Mouse (Mus musculus): ENCODE results near the gene Cdk19.
"Not testable (repeated sequence)": the region's sequence is repeated elsewhere in the genome, so short reads cannot be mapped to it uniquely, and the experiment has no call there.

Cdk19 gene

DNA sequence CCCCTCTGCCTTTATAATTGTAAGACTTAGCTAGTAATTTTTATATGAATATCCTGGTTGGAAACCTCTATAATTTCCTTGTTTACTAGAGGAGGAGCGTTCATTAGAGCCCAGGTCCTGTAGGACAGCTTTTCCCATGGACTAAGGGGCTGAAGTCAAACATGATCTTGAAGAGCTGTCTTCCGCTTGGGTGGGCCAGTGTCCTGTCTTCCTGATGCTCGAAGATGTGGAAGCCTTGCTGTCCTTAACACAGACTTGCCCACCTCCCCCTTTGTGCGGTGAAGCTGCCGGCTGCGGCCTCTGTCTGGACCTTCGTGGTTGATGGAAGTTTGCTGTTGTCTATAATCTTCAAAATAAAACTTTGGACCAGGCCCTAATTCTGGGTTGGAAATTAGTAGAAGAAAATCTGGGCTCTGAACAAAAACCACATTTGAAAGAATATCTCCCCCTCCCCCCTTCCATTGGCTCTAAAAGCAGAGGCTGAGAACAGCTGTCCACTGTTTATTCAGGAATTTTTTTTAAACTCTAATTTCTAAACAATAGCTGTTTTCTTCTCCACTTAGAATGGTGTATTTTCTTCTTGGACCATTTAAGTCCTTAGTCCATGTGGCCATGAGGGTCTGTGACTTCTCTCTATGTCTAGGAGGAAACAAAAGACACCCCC is 184.1 kb downstream of the Cdk19 start:
- no peak for DNase-seq (ENCODE audit: low read depth, low spot score)

DNA sequence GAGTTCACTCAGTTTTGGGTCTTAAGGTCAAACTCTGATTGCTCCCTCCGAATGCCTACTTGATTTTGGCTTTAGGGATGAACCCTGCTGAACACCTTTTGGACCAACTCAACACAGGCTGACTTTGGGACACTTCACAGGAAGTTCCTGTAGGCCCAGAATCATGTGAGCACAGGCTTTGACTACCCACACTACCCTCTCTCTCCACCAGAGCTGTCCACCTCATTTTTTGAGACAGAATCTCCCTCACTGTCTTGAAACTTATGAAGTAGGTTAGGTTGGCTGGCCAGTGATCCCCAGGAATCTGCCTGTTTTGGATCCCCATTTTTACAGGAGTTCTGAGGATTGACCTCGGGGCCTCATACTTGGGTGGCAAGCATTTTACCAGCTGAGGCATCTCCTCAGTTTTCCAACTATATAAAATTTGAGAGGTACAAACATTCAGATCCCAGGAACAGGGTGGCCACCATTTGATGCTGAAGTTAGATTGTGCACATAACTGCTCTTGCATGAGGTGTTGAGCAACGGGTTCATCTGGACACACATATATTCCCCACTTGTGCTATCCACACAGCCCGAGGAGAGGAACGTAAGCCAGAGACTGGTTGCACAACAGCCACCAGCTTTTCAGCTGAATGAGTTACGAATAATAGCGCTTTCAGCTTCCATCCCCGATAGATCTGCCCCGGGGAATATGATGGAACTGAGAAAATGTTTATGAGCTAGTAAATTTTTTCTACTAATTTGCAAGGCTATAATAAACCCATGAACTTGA is 184.9 kb downstream of the Cdk19 start:
- DNase-seq (ENCODE audit: low read depth, low spot score): no peak

DNA sequence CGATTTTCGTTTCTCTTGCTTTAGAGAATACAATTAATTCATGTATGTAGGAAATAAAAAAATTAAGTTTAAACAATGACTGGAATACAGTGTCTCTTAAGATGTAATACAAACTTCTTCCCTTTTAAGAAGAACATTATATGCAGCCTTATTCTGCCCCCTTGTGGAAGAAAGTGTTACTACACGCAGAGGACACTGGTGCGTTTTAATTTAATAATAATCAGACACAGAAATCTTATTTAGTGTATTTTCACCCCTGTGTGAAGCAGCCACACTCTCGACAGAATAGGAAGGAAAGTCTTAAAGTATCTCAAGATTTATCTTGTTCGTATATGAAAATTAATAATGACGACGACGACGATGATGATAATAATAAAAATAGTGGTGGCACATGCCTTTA is 185.6 kb downstream of the Cdk19 start:
- peak; percentile 42 for DNase-seq (ENCODE audit: low read depth, low spot score)

DNA sequence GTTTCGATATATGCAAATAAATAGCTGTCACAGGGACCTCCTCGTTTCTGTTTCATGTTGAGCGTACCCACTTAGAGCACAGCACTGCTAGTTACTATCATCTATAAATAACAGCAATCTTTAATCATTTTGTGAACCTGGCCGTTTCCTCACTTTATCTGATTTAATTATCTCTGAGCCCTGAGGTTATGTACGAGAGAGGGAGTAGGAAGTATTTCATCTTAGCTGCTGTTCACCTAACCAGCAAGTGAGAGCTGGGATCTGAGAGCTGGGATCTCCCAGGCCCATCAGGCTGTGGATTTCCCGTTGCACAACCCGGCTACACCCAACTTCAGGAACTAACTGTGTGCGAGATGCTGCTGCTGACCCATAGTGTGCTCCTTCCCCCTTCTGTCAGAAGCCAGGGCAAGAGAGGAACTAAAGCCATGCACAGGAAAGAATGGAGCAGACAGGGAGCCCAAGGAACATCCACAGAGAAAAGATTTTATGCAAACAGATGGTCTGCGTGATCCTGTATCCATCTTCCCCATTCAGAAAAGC is 186.3 kb downstream of the Cdk19 start:
- DNase-seq (ENCODE audit: low read depth, low spot score): no peak

DNA sequence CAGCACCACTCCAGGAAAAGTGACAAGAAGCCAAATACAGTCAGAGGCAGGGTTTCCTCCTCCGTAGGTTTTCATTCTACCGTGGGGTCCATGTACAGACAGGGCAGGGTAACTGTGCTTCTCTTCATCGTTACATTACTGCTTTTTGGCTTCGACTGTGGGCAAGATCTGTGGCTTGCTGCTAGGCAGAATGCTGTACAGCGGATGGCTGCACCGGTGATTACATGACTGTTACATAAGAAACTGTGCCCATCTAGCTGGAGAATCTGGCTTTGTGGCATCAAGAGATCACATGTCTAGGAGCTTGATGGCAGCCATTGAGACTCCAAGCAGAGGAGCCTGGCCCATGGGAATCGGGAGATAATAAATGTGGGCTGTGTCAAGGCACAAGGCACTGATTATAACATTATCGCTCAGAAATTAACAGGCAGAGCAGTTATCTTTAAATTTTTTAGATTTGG is 187.0 kb downstream of the Cdk19 start:
- no peak for DNase-seq (ENCODE audit: low read depth, low spot score)

DNA sequence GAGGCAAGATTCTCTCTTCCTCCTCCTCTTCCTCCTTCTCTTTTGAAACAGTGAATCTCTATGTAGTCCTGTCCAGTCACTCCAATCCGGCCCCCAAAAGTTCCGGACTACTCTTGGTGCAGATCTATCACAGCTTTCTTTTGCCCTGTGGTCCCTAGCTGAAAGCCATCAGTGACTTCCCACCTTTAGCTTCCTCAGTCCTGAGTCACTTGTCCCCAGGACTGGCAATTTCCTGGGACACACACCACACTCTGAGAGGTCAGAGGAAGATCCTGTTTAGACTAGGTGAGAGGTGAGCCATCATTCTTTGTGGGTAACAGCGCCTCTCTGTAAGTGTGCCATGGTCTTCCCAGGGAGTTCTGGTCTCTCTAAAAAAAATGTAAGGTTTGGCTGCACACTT is 187.6 kb downstream of the Cdk19 start:
- DNase-seq (ENCODE audit: low read depth, low spot score): no peak

DNA sequence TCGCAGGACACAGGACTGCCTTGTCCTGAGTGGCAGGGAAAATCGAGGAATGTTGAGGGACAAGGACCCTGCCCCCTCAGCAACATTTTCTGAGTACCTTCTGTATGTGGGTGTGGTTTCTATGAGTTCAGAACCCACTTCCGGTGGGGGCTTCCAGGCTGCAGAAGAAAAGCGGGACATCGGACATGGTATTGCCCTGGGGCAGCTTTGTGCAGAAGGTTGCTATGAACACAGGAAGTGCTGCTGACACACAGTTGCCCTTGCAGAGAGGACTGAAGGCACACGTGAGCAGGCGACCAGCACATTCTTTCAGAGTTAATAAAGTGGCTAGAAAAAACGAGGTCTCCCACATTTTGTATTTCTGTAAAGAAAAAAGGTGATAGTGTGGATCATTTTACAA is 188.2 kb downstream of the Cdk19 start:
- DNase-seq (ENCODE audit: low read depth, low spot score): no peak

DNA sequence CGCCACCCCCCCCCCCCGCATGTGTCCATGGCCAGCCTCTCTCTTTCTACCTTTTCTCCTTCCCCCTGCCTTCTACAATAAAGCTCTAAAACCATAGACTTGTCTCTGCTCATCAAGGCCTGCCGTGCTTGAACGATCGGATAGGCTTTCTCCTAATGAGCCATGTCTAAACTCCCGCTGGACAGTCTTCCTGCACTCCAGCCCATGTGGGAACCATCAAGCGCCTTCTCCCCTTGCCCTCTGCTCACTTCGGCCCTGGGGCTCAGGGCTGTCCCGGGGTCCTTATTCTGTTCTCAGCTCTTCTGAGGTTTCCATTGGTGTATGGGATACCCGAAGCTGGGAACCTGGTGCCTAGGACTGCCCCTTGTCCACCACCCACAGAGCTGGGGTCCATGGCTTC is 189.3 kb downstream of the Cdk19 start:
- DNase-seq (ENCODE audit: low read depth, low spot score): no peak

DNA sequence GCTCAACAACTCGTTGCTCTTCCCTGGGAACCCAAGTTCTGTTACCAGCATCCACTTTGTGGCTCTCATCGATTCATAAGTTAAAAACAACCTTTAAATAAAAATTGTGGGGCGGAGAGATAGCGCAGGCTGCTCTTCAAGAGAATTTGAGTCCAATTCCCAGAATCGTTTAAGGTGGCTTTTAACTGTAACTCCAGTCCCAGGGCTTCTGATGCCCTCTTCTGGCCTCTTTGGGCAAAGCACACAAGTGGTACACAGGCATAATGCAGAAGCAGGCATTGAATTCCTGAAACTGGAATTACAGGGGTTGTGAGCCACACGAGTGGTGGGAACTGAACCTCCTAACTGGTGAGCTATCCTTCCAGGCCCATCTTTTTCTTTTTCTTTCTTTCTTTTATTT is 190.3 kb downstream of the Cdk19 start:
- no peak for DNase-seq (ENCODE audit: low read depth, low spot score)

DNA sequence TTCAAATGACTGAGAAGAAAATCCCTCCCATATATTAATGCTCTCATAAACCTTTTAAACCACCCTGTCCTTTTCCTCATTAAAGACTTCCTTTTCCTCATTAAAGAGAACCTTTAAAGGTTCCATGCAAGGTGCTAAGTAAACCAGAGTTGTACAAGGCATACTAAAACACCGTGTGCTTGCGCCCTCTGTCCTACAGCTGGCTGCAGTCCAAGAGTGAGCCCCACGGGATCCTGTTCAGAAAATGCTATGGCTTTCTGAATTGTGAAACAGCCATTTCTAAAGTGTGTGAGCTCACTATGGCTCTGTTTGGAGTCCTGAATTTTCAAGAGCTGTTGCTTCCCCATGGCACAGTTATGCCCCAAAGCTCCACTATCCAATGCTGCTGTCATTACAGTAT is 191.3 kb downstream of the Cdk19 start:
- no peak for DNase-seq (ENCODE audit: low read depth, low spot score)

DNA sequence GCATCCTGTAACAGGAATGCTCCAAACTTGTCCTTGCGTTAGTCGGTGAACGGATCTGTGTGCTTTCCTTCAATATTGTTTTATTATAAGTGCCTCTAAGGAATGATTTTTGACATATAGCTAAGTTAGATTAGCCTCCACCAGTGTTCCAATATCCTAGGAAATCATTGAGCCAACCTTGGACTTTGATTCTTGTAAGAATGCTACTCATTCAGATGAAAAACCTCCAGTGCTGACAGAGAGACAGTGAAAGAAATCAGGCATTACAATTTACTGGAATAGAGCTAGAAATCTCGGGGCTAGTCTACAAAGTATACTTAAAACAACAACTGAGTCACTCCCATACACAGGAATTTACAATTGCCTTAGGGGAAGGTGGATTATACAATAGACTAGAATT is 193.2 kb downstream of the Cdk19 start:
- DNase-seq (ENCODE audit: low read depth, low spot score): not testable (repeated sequence)

Measured in retina, adult 2 months (tissue).